Mouse (Mus musculus): ENCODE data around the gene Acsl4.

Acsl4 gene

DNA sequence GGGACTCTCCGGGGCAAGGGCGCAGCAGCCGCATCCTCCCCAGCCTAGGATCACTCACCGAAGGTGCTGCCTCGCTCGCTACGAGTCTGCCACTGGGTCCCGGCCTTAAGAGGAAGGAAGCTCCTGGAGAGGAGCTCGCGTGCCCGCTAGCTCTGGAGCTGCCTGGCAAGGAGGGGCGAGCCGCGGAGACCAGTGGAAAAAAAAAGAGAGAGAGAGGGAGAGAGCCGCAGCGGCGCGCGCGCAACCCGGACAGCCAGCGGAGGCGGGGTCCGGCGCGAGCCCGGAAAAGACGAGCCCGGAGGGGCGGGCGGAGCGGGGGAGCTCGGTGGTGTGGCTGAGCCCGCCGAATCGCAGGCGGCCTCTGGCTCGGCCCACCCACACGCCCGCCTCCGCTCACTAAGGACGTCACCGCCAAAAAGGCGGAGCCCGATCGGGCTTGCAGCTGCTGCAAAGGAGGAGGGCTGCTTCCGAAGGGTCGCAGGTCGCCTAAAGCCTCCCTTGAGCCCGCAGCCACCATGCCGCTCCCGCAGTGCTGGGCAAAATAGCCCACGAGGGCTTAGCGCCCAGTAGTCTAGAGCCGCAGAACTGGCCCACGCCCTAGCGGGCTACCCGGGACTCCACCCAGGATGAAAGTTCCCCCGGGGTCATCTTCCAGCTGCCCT, at the start of gene Acsl4:
TSS of gene Acsl4 (minus strand) at position 289 of the 662 bp plus-strand sequence.
- DNase-seq (ENCODE audit: low spot score): peak; percentile 79

DNA sequence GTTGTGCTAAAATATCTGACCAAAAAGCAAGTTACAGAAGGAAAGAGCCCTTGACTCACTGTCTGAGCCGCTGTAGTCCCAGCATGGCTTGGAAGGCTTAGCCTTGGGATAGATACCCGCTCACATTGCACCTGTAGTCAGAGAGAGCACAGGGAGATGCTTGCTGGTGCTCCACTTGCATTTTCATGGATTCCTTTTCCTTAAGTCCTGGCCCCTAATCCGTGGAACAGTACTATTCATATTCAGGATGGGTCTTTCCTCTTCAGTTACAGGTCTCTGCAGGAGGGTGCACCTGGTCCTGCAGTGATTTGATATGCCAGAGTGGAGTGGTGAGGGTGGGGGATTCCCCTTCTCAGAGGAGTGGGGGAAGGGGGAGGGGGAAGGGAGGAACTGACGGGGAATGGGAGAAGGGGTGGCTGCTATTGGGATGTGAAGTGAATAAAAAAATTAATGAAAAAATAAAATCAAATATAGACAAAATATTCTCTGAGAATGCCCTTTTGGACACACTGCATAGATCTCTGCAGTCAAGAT, 47.7 kb upstream of the Acsl4 start:
- no peak for DNase-seq (ENCODE audit: low spot score)

GRCm38 (mm10) chrX:142432846-142433245, 42.5 kb upstream of the Acsl4 start:
- DNase-seq (ENCODE audit: low spot score): no peak

DNA sequence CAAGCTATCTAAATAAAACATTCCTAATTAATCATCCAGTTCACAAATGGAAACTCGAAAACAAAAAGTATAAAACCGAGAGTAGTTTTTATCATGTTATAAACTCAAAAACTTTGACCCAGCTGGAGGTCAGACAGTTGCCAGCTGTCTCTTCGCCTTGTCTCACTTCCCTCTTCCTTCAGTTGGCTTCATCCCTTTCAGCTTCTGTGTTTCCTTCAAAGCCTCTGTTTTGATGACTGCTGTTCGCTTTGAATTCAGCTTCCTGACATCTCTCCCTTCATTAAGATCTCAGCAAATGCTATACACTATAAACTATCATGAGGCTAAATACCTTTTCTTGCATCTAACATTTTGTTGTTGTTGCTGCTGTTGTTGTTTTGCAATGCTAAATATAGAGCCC, 36.8 kb upstream of the Acsl4 start:
- DNase-seq (ENCODE audit: low spot score): no peak

DNA sequence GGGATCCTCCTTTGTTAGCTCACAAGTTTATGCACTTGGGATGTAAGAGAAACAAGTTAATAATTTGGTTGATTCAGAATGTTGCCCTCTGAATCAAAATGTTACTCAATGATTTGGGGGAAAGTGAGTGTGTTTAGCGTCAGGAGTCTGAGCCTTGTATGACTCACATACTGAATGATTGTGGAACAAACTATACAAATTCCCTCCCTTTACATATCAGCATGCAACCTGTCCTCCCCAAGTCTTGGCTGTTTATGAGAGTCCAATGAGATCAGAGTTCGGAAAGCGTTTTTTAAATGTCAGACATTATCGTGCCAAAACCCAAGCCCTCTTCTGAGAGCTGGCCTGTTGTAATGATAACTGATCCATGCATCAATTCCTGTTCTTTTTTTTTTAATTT, 36.3 kb upstream of the Acsl4 start:
- no peak for DNase-seq (ENCODE audit: low spot score)

- DNase-seq (ENCODE audit: low spot score): no peak
Measured at GRCm38 (mm10) chrX:142413884-142414283, 23.5 kb upstream of the Acsl4 start.

- no peak for DNase-seq (ENCODE audit: low spot score)
Measured at GRCm38 (mm10) chrX:142410060-142410459, 19.7 kb upstream of the Acsl4 start.

DNA sequence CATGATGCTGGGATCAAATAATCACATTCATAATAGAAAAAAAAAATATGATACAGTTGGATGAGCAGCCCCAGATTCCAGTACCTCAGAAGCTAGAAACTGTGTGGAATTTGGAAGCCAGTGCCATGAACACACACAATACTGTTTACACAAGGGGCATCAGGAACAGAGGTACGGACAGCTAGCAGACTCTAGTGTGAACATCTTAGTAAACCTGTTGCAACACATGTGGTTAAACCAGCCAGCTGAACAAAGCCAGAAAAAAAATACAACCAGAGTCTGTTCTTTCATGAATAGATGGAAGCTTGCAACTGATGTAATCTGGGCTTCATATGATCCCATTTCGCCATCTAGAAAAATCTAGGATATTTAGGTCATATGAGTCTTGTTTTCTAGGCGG, 19.0 kb upstream of the Acsl4 start:
- no peak for DNase-seq (ENCODE audit: low spot score)

DNA sequence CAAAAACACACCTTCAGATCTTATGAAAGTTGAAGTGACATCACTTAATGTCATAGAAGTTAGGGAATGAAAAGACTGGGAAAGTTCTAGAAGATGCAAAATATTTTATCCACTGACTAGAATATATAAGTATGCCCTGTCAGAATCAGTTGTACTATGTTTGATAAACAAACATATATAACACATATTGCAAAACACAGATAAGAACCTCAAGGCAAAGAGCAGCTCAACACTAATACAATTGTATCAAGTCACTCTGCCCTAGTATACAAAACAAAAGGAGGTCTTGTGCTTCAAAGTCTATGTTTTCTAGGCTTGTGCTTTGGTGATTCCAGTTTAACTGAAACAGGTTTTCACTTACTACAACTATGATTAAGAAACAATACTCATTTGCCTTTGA, 12.8 kb upstream of the Acsl4 start:
- DNase-seq (ENCODE audit: low spot score): no peak

- DNase-seq (ENCODE audit: low spot score): no peak
Measured at GRCm38 (mm10) chrX:142398621-142399020, 8.3 kb upstream of the Acsl4 start.

GRCm38 (mm10) chrX:142390909-142391265, 552 bp upstream of the Acsl4 start:
- DNase-seq (ENCODE audit: low spot score): no peak

DNA sequence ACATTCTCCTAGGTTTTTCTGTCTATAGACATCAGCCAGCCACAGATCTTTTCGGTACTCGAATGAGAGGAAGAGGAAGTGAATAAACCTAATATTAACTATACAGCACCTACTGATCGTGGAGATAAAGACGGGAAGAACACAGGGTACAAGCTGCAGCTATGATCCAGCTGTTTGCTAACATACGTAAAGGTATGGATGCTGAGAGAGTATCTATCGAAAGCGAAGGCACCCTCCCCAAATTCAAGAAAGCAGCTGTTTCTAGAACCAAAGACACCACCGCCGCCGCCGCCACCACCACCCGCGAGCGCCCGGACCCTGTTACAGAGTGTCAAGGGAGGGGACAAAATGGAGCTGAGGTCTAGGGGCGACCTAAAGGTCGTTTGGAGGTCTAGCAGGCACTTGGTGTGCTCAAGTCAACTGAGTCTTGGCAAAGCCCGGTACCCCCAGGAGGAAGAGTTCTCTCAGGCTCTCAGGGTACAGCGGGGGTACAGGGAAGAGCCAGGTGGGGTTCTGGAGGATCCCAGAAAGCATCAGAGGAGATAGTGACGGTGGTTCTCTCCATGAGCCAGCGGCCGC, 665 bp downstream of the Acsl4 start:
- DNase-seq (ENCODE audit: low spot score): peak; percentile 33

GRCm38 (mm10) chrX:142388141-142388540, 2.2 kb downstream of the Acsl4 start:
- no peak for DNase-seq (ENCODE audit: low spot score)

DNA sequence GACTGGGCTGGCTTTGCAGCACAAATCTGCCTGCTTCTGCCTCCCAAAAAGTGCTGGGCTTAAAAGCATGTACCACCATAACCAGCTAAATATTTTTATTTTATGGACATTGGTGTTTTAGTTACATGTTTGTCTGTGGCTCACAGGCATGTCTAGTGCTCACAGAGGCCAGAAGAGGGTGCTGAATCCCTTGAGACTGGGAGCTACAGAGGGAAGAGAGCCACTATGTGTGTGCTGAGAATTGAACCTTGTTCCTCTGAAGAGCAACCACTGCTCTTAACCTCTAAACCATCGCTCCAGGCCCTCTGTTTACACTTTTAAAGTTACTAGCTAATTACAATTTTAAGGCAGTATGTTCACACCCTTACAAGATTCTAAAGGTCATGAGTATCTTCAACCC, 2.7 kb downstream of the Acsl4 start:
- DNase-seq (ENCODE audit: low spot score): no peak

DNA sequence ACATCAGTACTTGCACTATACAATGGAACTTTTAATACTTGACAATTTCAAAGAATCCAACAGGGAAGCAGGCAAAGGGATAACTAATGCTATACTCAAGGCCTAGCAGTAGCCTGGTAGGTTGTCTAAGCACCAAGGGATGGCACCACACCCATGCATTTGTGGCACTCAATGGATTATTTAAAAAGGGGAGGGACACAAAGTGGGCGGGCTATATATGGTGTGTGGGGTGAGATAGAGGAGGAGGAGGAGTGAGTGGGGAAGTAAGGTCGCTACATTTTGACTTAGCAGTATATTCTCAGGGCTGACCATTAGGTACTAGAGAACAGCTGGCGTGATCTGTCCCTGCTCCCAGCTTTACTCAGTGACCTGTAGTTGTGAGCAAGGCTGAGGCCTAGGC, 5.4 kb downstream of the Acsl4 start:
- DNase-seq (ENCODE audit: low spot score): peak; percentile 21

GRCm38 (mm10) chrX:142379894-142380293, 10.4 kb downstream of the Acsl4 start:
- no peak for DNase-seq (ENCODE audit: low spot score)

DNA sequence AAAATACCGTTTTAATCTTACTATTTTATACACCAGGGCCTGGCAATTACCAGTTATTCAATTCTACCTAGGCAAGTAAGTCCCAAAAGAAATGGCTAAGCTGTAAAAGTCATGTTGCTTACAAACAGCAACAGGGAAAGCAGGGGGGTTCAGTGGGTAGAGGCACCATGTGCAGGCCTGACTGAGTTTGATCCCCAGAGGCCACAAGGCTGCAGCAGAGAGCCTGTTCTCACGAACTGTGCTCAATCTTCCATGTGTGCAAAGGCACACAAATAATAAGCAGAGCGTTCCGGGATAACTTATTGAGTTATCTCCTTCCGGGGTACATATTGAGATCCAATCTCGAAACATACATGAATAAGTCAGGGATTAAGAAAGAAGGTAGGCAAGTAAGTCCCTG, 12.3 kb downstream of the Acsl4 start:
- no peak for DNase-seq (ENCODE audit: low spot score)

GRCm38 (mm10) chrX:142377358-142377757, 13.0 kb downstream of the Acsl4 start:
- no peak for DNase-seq (ENCODE audit: low spot score)

DNA sequence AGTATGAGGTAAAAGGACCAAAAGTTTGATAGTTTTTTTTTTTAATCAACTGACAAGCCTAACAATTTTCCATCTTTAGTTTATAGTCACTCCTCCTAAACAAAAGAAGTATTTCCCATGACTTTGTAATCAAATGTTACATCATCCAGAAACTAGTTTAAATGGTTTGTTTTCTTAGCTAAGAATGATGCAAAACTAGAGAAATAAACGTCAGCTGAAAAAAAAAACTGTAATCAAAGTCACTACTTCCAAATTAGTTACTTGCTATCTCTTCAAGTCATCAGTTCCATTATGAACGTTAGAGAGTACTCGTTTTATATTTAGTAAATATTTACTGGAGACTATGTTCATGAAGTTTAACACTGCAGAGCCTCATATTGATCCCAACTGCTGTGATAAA, 13.6 kb downstream of the Acsl4 start:
- no peak for DNase-seq (ENCODE audit: low spot score)

DNA sequence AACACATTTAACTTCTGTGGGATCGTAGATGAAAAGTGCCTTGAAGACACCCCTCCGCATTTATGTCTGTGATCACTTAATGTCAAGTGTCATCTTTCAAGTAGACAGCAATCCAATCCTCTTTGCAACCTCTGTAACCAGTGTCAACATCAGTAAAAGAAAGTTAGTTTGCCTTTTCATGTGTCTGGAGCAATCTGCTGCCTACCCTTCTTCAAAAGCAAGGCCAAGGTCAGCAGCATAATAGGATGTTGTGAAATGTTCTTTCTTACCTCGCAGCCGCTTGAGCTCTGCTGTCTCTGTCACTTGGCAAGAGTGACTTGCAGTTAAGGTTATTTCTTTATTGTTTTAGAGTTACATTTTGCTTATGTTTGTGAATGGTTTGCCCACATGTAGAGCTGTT, 14.8 kb downstream of the Acsl4 start:
- DNase-seq (ENCODE audit: low spot score): no peak

DNA sequence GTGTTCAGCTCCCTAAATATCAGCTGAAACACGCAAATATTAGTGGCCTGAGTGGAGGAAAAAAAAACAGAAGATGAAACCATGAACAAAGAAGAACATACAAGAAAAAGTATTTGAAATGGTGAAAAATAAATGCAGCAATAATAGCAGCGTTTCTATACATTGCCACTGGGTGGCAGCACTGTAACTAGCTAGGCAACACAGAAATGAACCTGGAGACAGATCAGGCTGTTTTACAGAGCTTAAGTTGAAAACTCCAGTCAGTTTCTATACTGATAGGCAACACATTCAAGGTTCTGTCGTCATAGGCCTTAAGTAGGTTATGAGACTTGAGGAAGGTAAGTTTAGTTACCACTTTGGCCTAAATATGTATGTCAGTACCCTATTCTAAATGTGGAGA, 17.9 kb downstream of the Acsl4 start:
- no peak for DNase-seq (ENCODE audit: low spot score)

GRCm38 (mm10) chrX:142369935-142370334, 20.4 kb downstream of the Acsl4 start:
- DNase-seq (ENCODE audit: low spot score): no peak

GRCm38 (mm10) chrX:142363882-142364281, 26.5 kb downstream of the Acsl4 start:
- DNase-seq (ENCODE audit: low spot score): no peak

- peak; percentile 5 for DNase-seq (ENCODE audit: low spot score)
Measured at GRCm38 (mm10) chrX:142359031-142359430, 31.3 kb downstream of the Acsl4 start.
